Mouse (Mus musculus): ENCODE measurements around the gene Leng9. TPM values are rescaled to one million over a fixed set of nuclear protein-coding genes. Genes with fewer than 3 reads are reported as not detected.

Leng9 gene
- total RNA-seq, 1 experiment from 2014 or later: 26.4 TPM

Other genes starting within 250 kb of the Leng9 start
- 3.5 to 19.0 TPM (median 14.2 TPM) in 3 replicates for gene Lilra6, start 234.9 kb downstream of the Leng9 start, total RNA-seq (2017)
- gene Lair1, start 87.2 kb downstream of the Leng9 start, total RNA-seq (2017): 201 to 374 TPM (median 334 TPM) in 3 replicates
- gene Ttyh1, start 31.0 kb downstream of the Leng9 start, total RNA-seq (2017): not detected in 3 replicates
- gene Leng8, start 13.3 kb downstream of the Leng9 start, total RNA-seq (2017): 93.7 to 137 TPM (median 95.1 TPM) in 3 replicates
- 2.7 TPM in 1 of 3 replicates, not detected in the others for gene Cdc42ep5, start 14.5 kb upstream of the Leng9 start, total RNA-seq (2017)
- gene Lilra5, start 87.4 kb upstream of the Leng9 start, total RNA-seq (2017): 52.6 to 82.8 TPM (median 69.9 TPM) in 3 replicates
- 398 to 1,289 TPM (median 424 TPM) in 3 replicates for gene Ncr1, start 187.3 kb upstream of the Leng9 start, total RNA-seq (2017)
- gene Gp6, start 247.4 kb upstream of the Leng9 start, total RNA-seq (2017): 0.32 to 14.1 TPM (median 1.8 TPM) in 3 replicates